In genomic region chr16:38706782-38707181, GRCm38 (mm10) we compare ENCODE assay signal across 19 mouse cellular contexts. TPM values are rescaled to one million over a fixed set of nuclear protein-coding genes. Genes with fewer than 3 reads are reported as not detected.
DNase-seq lines count a peak whose midpoint lies in the region; ATAC-seq and TF ChIP-seq lines count a peak whose summit lies in the region.
"Had no signal": no experiment of that assay in that cellular context is flagged by ENCODE, and none has a peak within 500 bp of the region (broad histone marks: within the 10 kb centered on the region; RNA-seq: fewer than 3 reads in every experiment).

No protein-coding gene starts in this region.

- peak overlapping the region; percentile 67 for H3K27ac ChIP-seq in gastrocnemius, adult 2 months
- H3K27ac ChIP-seq in layer of hippocampus, adult 2 months, result peak overlapping the region; percentile 39; the same call in 1 of the 2 replicates
- peak overlapping the region; percentile 90 for H3K27ac ChIP-seq in lung, embryonic 16.5 days (ENCODE audit: low read length)
- H3K27ac ChIP-seq in stomach, postnatal 0 days (replicated peaks), result peak overlapping the region; percentile 63
- no peak overlapping the region for H3K27ac ChIP-seq in midbrain, embryonic 16.5 days (ENCODE audit: low read length)
- H3K27ac ChIP-seq: forebrain, embryonic 10.5 days; hindbrain, embryonic 12.5 days; macrophage had no signal

- peak; percentile 51 for ATAC-seq in lung, embryonic 16.5 days (ENCODE audit: low read depth)
- no peak for ATAC-seq in stomach, postnatal 0 days (ENCODE audit: low FRiP score, low TSS enrichment)
- ATAC-seq in midbrain, embryonic 16.5 days, result no peak
- ATAC-seq: inflammation-experienced regulatory T-cells, adult 6 months had no signal

- intact Hi-C loops in gastrocnemius, adult 2 months (cut with DNase I), result loop anchor here (10.0 kb wide), 1 partner anchor 72 kb away; no protein-coding TSS in a partner anchor

- peak; percentile 34 for DNase-seq in gastrocnemius, adult 2 months
- no peak for DNase-seq in gastrocnemius, postnatal 25 days
- no peak for DNase-seq in layer of hippocampus, adult 2 months (ENCODE audit: low spot score in 2 of 2)
- DNase-seq in layer of hippocampus, adult 9-11 months, result no peak
- no peak for DNase-seq in stomach, postnatal 0 days (ENCODE audit: low spot score)
- no peak for DNase-seq in Muller cell, postnatal 12 days (ENCODE audit: inconsistent ontology term)
- DNase-seq: adrenal gland, adult 8-10 months; cerebellum, adult 9-10 months; gastrocnemius, postnatal 36 days; left cerebral cortex, postnatal 4 days; thymus, adult 18-20 months had no signal

- no peaks in the 10 kb centered on the region for H3K27me3 ChIP-seq in lung, embryonic 16.5 days (ENCODE audit: control insufficient read depth, insufficient read depth, low read depth, low read length)
- H3K27me3 ChIP-seq in stomach, postnatal 0 days (ENCODE audit: control insufficient read depth, insufficient read depth, low read length), result no peaks in the 10 kb centered on the region
- no peaks in the 10 kb centered on the region for H3K27me3 ChIP-seq in midbrain, embryonic 16.5 days (ENCODE audit: control insufficient read depth, insufficient read depth, low read depth, low read length)

- no peak for TF ChIP-seq CTCF in gastrocnemius, adult 2 months (IDR thresholded peaks at IDR 0.05)
- TF ChIP-seq CTCF in layer of hippocampus, adult 2 months (conservative IDR thresholded peaks at IDR 0.05), result no peak
- no peak for TF ChIP-seq CTCF in stomach, postnatal 0 days (IDR thresholded peaks at IDR 0.05; ENCODE audit: low read depth)

- peaks cover 33% of the 10 kb centered on the region for H3K4me1 ChIP-seq in lung, embryonic 16.5 days (replicated peaks; ENCODE audit: control insufficient read depth, insufficient read depth, low read length)
- H3K4me1 ChIP-seq in stomach, postnatal 0 days (replicated peaks; ENCODE audit: control insufficient read depth, insufficient read depth), result peaks cover 3% of the 10 kb centered on the region; the same call in 1 of the 2 replicates
- H3K4me1 ChIP-seq in midbrain, embryonic 16.5 days (ENCODE audit: control insufficient read depth, insufficient read depth, low read length), result peaks cover 1% of the 10 kb centered on the region

- H3K4me2 ChIP-seq in lung, embryonic 16.5 days (ENCODE audit: low read depth, low read length), result no peak overlapping the region
- no peak overlapping the region for H3K4me2 ChIP-seq in stomach, postnatal 0 days (replicated peaks; ENCODE audit: low read depth)
- H3K4me2 ChIP-seq in midbrain, embryonic 16.5 days (ENCODE audit: low read length), result no peak overlapping the region
- H3K4me2 ChIP-seq: hindbrain, embryonic 12.5 days; midbrain, embryonic 11.5 days had no signal

- no peaks in the 10 kb centered on the region for H3K36me3 ChIP-seq in lung, embryonic 16.5 days (ENCODE audit: control insufficient read depth, insufficient read depth, low read length)
- no peaks in the 10 kb centered on the region for H3K36me3 ChIP-seq in stomach, postnatal 0 days (ENCODE audit: control insufficient read depth, insufficient read depth, low read length)
- no peaks in the 10 kb centered on the region for H3K36me3 ChIP-seq in midbrain, embryonic 16.5 days (ENCODE audit: control insufficient read depth, insufficient read depth, low read length)
- H3K36me3 ChIP-seq: forebrain, embryonic 10.5 days; hindbrain, embryonic 12.5 days had no signal

- no peak overlapping the region for H3K9ac ChIP-seq in lung, embryonic 16.5 days (ENCODE audit: low read length)
- no peak overlapping the region for H3K9ac ChIP-seq in stomach, postnatal 0 days (ENCODE audit: low read length)
- no peak overlapping the region for H3K9ac ChIP-seq in midbrain, embryonic 16.5 days (ENCODE audit: low read depth, low read length)
- H3K9ac ChIP-seq: hindbrain, embryonic 12.5 days had no signal

- no peak for TF ChIP-seq EP300 in stomach, postnatal 0 days (optimal IDR thresholded peaks at IDR 0.05)

- 44% methylated on average over 7 of the region's 7 CpGs for WGBS in lung, embryonic 16.5 days
- WGBS in stomach, postnatal 0 days, result 44% methylated on average over 7 of the region's 7 CpGs
- 75% methylated on average over 7 of the region's 7 CpGs for WGBS in midbrain, embryonic 16.5 days

- H3K9me3 ChIP-seq in lung, embryonic 16.5 days (ENCODE audit: control insufficient read depth, low read length), result no peaks in the 10 kb centered on the region
- H3K9me3 ChIP-seq in stomach, postnatal 0 days (ENCODE audit: control insufficient read depth, low read length), result no peaks in the 10 kb centered on the region
- no peaks in the 10 kb centered on the region for H3K9me3 ChIP-seq in midbrain, embryonic 16.5 days (replicated peaks; ENCODE audit: control insufficient read depth, low read length, poor library complexity, severe bottlenecking)
- H3K9me3 ChIP-seq: forebrain, embryonic 10.5 days; hindbrain, embryonic 12.5 days had no signal

- peak overlapping the region; percentile 37 for H3K4me3 ChIP-seq in gastrocnemius, adult 2 months
- no peak overlapping the region for H3K4me3 ChIP-seq in layer of hippocampus, adult 2 months
- no peak overlapping the region for H3K4me3 ChIP-seq in lung, embryonic 16.5 days (ENCODE audit: low read length)
- H3K4me3 ChIP-seq in stomach, postnatal 0 days (ENCODE audit: low read depth, low read length), result no peak overlapping the region
- no peak overlapping the region for H3K4me3 ChIP-seq in midbrain, embryonic 16.5 days (ENCODE audit: low read depth, low read length)
- H3K4me3 ChIP-seq: forebrain, embryonic 10.5 days; hindbrain, embryonic 12.5 days had no signal

RNA-seq across cellular contexts. Expression of gene Arhgap31, which starts 6.3 kb away (rescaled TPM):
- 10 to 100 TPM; 11.9 to 18.6 TPM for total RNA-seq in gastrocnemius, adult 2 months (2021)
- total RNA-seq in gastrocnemius, postnatal 25 days (2021), result 10 to 100 TPM; 11.9 to 14.7 TPM
- total RNA-seq in layer of hippocampus, adult 2 months (2021), result 10 to 100 TPM; 17.9 to 18.5 TPM
- polyA plus RNA-seq in lung, embryonic 16.5 days (2015; fragmentation: Nextera tagmentation; extraction: Ambion mirVana), result 21.5 and 23.9 TPM in 2 replicates
- 3.1 and 3.4 TPM in 2 replicates for polyA plus RNA-seq in stomach, postnatal 0 days (2015; fragmentation: Nextera tagmentation; extraction: Ambion mirVana)
- 3.7 and 4.1 TPM in 2 replicates for polyA plus RNA-seq in midbrain, embryonic 16.5 days (2015; fragmentation: Nextera tagmentation; extraction: Ambion mirVana)

RNA-seq across cellular contexts. Expression of gene B4galt4, which starts 35.3 kb away (rescaled TPM):
- 1 to 10 TPM; 3.3 to 7.0 TPM for total RNA-seq in gastrocnemius, adult 2 months (2021)
- 1 to 10 TPM; 4.0 to 4.4 TPM for total RNA-seq in gastrocnemius, postnatal 25 days (2021)
- 10 to 100 TPM; 34.3 to 39.7 TPM for total RNA-seq in layer of hippocampus, adult 2 months (2021)
- polyA plus RNA-seq in lung, embryonic 16.5 days (2015; fragmentation: Nextera tagmentation; extraction: Ambion mirVana), result 34.7 and 38.1 TPM in 2 replicates
- polyA plus RNA-seq in stomach, postnatal 0 days (2015; fragmentation: Nextera tagmentation; extraction: Ambion mirVana), result 9.1 and 9.3 TPM in 2 replicates
- 31.5 and 35.6 TPM in 2 replicates for polyA plus RNA-seq in midbrain, embryonic 16.5 days (2015; fragmentation: Nextera tagmentation; extraction: Ambion mirVana)
- total RNA-seq: MEL had no signal

Comparison
In these comparisons a context has a peak if more than half of its experiments do, and no peak if none do; other contexts are left out.
1. RNA of gene B4galt4, which starts 35.3 kb away (total RNA-seq): 34.3 to 39.7 TPM in layer of hippocampus, adult 2 months; 3.3 to 7.0 TPM in gastrocnemius, adult 2 months and 4.0 to 4.4 TPM in gastrocnemius, postnatal 25 days; every median in the first group is over 4 times any median in the second.